Mouse (Mus musculus) heart, postnatal 0 days (tissue): ENCODE results near the gene Stpg2.

Experiments
- CTCF ChIP-seq: IDR thresholded peaks from 2 replicates; pipeline ENCODE4 v1.5.1; 2016; ENCODE audit warnings: antibody characterized with exemption, control low read depth, low read depth
- EP300 ChIP-seq: IDR thresholded peaks from 2 replicates; pipeline ENCODE4 v1.6.1; 2016; ENCODE audit warnings: antibody characterized with exemption, low read depth

GRCm38 (mm10) chr3:139663712-139664245, 458.3 kb downstream of the Stpg2 start:
- TF ChIP-seq CTCF, result no peak
- no peak for TF ChIP-seq EP300
